8 mouse cellular contexts compared by ENCODE assay signal in genomic region chr15:98003822-98004739, GRCm38 (mm10). TPM values are rescaled to one million over a fixed set of nuclear protein-coding genes. Genes with fewer than 3 reads are reported as not detected.
A peak's percentile ranks its signal among the peaks of the same experiment; 100 is the strongest.
DNase-seq lines count a peak whose midpoint lies in the region; ATAC-seq and TF ChIP-seq lines count a peak whose summit lies in the region.

Gene Col2a1, minus strand, starts transcription at chr15:98004695.

- TF ChIP-seq EP300 in heart, postnatal 0 days (IDR thresholded peaks at IDR 0.05; ENCODE audit: low read depth) = no peak

- TF ChIP-seq CTCF in heart, postnatal 0 days (IDR thresholded peaks at IDR 0.05; ENCODE audit: low read depth) = no peak

- no peaks in the 10 kb centered on the region for H3K36me3 ChIP-seq in heart, postnatal 0 days (replicated peaks; ENCODE audit: control insufficient read depth, insufficient read depth, low read length)
- no peaks in the 10 kb centered on the region for H3K36me3 ChIP-seq in hindbrain, embryonic 11.5 days (ENCODE audit: control insufficient read depth, insufficient read depth, low read length)
- no peaks in the 10 kb centered on the region for H3K36me3 ChIP-seq in midbrain, embryonic 13.5 days

- peak; percentile 22; the same call in 1 of the 2 replicates for ATAC-seq in heart, postnatal 0 days (ENCODE audit: insufficient read depth, low read depth)
- peak; percentile 45 for ATAC-seq in hindbrain, embryonic 11.5 days (ENCODE audit: low FRiP score)
- peak; percentile 54 for ATAC-seq in midbrain, embryonic 13.5 days

- under 1% methylated on average over 51 of the region's 59 CpGs for WGBS in heart, postnatal 0 days
- 1% methylated on average over 59 of the region's 59 CpGs for WGBS in hindbrain, embryonic 11.5 days
- under 1% methylated on average over 59 of the region's 59 CpGs for WGBS in midbrain, embryonic 13.5 days

- peaks cover 88% of the 10 kb centered on the region for H3K27me3 ChIP-seq in heart, postnatal 0 days (ENCODE audit: control insufficient read depth, insufficient read depth, low read length)
- peaks cover 2% of the 10 kb centered on the region; the same call in 1 of the 2 replicates for H3K27me3 ChIP-seq in hindbrain, embryonic 11.5 days (ENCODE audit: control insufficient read depth, insufficient read depth, low read length)
- H3K27me3 ChIP-seq in midbrain, embryonic 13.5 days = peaks cover 31% of the 10 kb centered on the region

- DNase-seq in heart, postnatal 0 days (ENCODE audit: low spot score) = no peak
- no peak for DNase-seq in heart, adult 8-10 months (ENCODE audit: low spot score)
- DNase-seq in embryo, embryonic 10 days (ENCODE audit: low spot score) = peak; percentile 70
- peak; percentile 80 for DNase-seq in hindbrain, embryonic 11.5 days (ENCODE audit: low spot score)
- no peak for DNase-seq in layer of hippocampus, postnatal 14 days (ENCODE audit: low spot score in 2 of 2)
- no peak for DNase-seq in spleen, adult 12 weeks (ENCODE audit: low spot score)
- no peak for DNase-seq in spleen, adult 18-20 months

- no peak within 1 kb of the TSS; the same call in 1 of the 2 replicates for H3K9ac ChIP-seq in heart, postnatal 0 days (replicated peaks; ENCODE audit: low read depth, low read length)
- peak within 1 kb of the TSS; percentile 81 for H3K9ac ChIP-seq in hindbrain, embryonic 11.5 days (ENCODE audit: low read depth, low read length)
- peak within 1 kb of the TSS; percentile 68 for H3K9ac ChIP-seq in midbrain, embryonic 13.5 days (replicated peaks)

- H3K4me3 ChIP-seq in heart, postnatal 0 days (ENCODE audit: low read depth, low read length) = peak within 1 kb of the TSS; percentile 47
- peak within 1 kb of the TSS; percentile 42 for H3K4me3 ChIP-seq in hindbrain, embryonic 11.5 days (ENCODE audit: low read depth, low read length)
- peak within 1 kb of the TSS; percentile 52 for H3K4me3 ChIP-seq in midbrain, embryonic 13.5 days (replicated peaks)

- no peak within 1 kb of the TSS for H3K27ac ChIP-seq in heart, postnatal 0 days (ENCODE audit: low read depth)
- H3K27ac ChIP-seq in hindbrain, embryonic 11.5 days (ENCODE audit: low read depth, low read length) = peak within 1 kb of the TSS; percentile 91
- peak within 1 kb of the TSS; percentile 90 for H3K27ac ChIP-seq in midbrain, embryonic 13.5 days

- no peaks in the 10 kb centered on the region for H3K9me3 ChIP-seq in heart, postnatal 0 days (replicated peaks; ENCODE audit: control insufficient read depth, low read length)
- H3K9me3 ChIP-seq in hindbrain, embryonic 11.5 days (ENCODE audit: control insufficient read depth, low read length) = no peaks in the 10 kb centered on the region
- H3K9me3 ChIP-seq in midbrain, embryonic 13.5 days = no peaks in the 10 kb centered on the region

- H3K4me1 ChIP-seq in heart, postnatal 0 days (ENCODE audit: control insufficient read depth, insufficient read depth) = peaks cover 22% of the 10 kb centered on the region
- peaks cover 16% of the 10 kb centered on the region for H3K4me1 ChIP-seq in hindbrain, embryonic 11.5 days (replicated peaks; ENCODE audit: control insufficient read depth, insufficient read depth, low read length)
- peaks cover 64% of the 10 kb centered on the region for H3K4me1 ChIP-seq in midbrain, embryonic 13.5 days (replicated peaks)

- peak within 1 kb of the TSS; percentile 68 for H3K4me2 ChIP-seq in heart, postnatal 0 days (ENCODE audit: low read depth, low read length)
- H3K4me2 ChIP-seq in hindbrain, embryonic 11.5 days (replicated peaks; ENCODE audit: low read depth, low read length) = peak within 1 kb of the TSS; percentile 53
- H3K4me2 ChIP-seq in midbrain, embryonic 13.5 days (replicated peaks) = peak within 1 kb of the TSS; percentile 87

RNA-seq across cellular contexts. Expression of gene Col2a1, which starts in this region (rescaled TPM):
- total RNA-seq in heart, postnatal 0 days (2014; rRNA removed; ENCODE audit: low replicate concordance) = 0.38 and 0.66 TPM in 2 replicates
- 0.18 and 0.22 TPM in 2 replicates for polyA plus RNA-seq in heart, postnatal 0 days (2015; fragmentation: Nextera tagmentation; extraction: Ambion mirVana)
- total RNA-seq in heart, adult 8-10 months (2022) = under 1 TPM in 2 of 4 experiments, not detected in 2; 0.06 to 0.19 TPM
- 128 and 132 TPM in 2 replicates for polyA plus RNA-seq in hindbrain, embryonic 11.5 days (2014; fragmentation: Nextera tagmentation; extraction: Ambion mirVana)
- polyA plus RNA-seq in midbrain, embryonic 13.5 days (2015; fragmentation: Nextera tagmentation; extraction: Ambion mirVana) = 39.1 and 57.5 TPM in 2 replicates
- 1 to 10 TPM in 1 of 2 experiments, under 1 TPM in 1; 0.69 to 1.2 TPM for total RNA-seq in layer of hippocampus, postnatal 14 days (2021)

Comparison
In these comparisons a context has a peak if more than half of its experiments do, and no peak if none do; other contexts are left out.
1. RNA of gene Col2a1 (polyA plus RNA-seq): 128 to 132 TPM in hindbrain, embryonic 11.5 days and 39.1 to 57.5 TPM in midbrain, embryonic 13.5 days; 0.18 to 0.22 TPM in heart, postnatal 0 days; every median in the first group is over 10 times any median in the second.
2. Peak in ATAC-seq, H3K4me3 ChIP-seq and H3K4me2 ChIP-seq in heart, postnatal 0 days; RNA of the gene not detected or under 1 TPM.
3. DNase-seq: peak in embryo, embryonic 10 days (single experiment) and hindbrain, embryonic 11.5 days (single experiment); none in heart, postnatal 0 days (single experiment), heart, adult 8-10 months (single experiment), layer of hippocampus, postnatal 14 days (0 of 2), spleen, adult 12 weeks (single experiment) and spleen, adult 18-20 months (0 of 2).
4. Peak in every context shown above with its lines, with median percentiles within 50 percentile points of each other: ATAC-seq, H3K4me2 ChIP-seq and H3K4me3 ChIP-seq.